Mouse (Mus musculus) lung, adult 2 months (tissue): Measurements from ENCODE around the gene Tomm40l.

ENCODE experiments used
- CTCF ChIP-seq: fragments of 200-500 bp; IDR thresholded peaks from 2 replicates; pipeline ENCODE4 v1.5.1; 2011; ENCODE audit warnings: mild to moderate bottlenecking, low read length, control low read depth; ENCODE audit not compliant: insufficient read depth
- POLR2A ChIP-seq: fragments of 200-500 bp; IDR thresholded peaks from 2 replicates; pipeline ENCODE4 v1.6.1; 2011; ENCODE audit warnings: low read depth, mild to moderate bottlenecking, control low read depth, low read length, borderline replicate concordance; ENCODE audit errors: extremely low read depth

DNA sequence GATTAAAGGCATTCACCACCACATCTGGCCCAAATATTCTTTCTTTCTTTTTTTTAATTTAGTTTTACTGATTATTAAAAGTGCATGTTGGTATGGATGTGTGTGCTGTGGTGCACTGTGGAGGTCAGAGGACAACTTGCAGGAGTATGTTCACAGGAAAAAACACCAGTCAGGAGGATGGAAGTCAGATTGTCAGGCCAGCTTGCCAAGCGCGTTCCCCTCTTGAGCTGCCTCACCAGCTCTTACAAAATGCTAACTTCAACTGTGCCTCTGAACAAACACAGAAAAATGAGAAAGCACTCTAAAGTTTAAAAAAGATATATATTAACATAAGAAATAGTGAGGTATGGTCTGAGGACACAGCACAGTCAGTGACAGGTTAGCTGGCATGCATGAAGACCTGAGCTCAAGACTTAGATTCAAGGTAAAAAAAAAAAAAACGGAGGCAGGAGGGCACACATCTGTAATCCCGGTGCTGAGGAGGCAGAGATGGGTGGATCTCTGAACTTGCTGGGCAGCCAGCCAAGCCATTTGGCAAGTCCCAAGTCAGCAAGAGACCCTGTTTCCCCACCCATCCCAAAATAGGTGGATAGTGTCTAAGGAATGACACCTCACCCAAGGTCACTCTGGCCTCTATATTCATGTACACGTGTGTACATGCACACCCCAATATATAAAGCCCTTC, 42.7 kb downstream of the Tomm40l start:
- TF ChIP-seq CTCF (no peak), POLR2A (no peak)
